Mouse (Mus musculus): Measurements from ENCODE around the gene Cldn5.

GRCm38 (mm10) chr16:18761734-18762133, 14.9 kb upstream of the Cldn5 start:
- TF ChIP-seq POLR2A (IDR thresholded peaks at IDR 0.05; ENCODE audit: low read depth, low read length) (no peak), CTCF (IDR thresholded peaks at IDR 0.05; ENCODE audit: borderline replicate concordance, insufficient read depth, low read length) (no peak)
